Mouse (Mus musculus) T-cell, adult 2 months (primary cell): ENCODE data around the gene Timmdc1.

ENCODE experiments used
- DNase-seq: peaks from one replicate; pipeline ENCODE4 v3.0.0; 2022; ENCODE audit warnings: low spot score

Timmdc1 gene

GRCm38 (mm10) chr16:38463305-38463704, 59.2 kb downstream of the Timmdc1 start:
- no peak for DNase-seq

- DNase-seq: no peak
Measured at GRCm38 (mm10) chr16:38462161-38462560, 60.3 kb downstream of the Timmdc1 start.

- no peak for DNase-seq
Measured at GRCm38 (mm10) chr16:38461749-38462148, 60.7 kb downstream of the Timmdc1 start.

GRCm38 (mm10) chr16:38459990-38460389, 62.5 kb downstream of the Timmdc1 start:
- no peak for DNase-seq

GRCm38 (mm10) chr16:38458600-38459280, 63.7 kb downstream of the Timmdc1 start:
- no peak for DNase-seq

- DNase-seq: no peak
Measured at GRCm38 (mm10) chr16:38456812-38457567, 65.5 kb downstream of the Timmdc1 start.

- no peak for DNase-seq
Measured at GRCm38 (mm10) chr16:38455511-38456418, 66.7 kb downstream of the Timmdc1 start, which contains the start of gene Cd80. Gene Cd80, plus strand, starts transcription at chr16:38455561.

- no peak for DNase-seq
Measured at GRCm38 (mm10) chr16:38454533-38455254, 67.8 kb downstream of the Timmdc1 start.

- no peak for DNase-seq
Measured at GRCm38 (mm10) chr16:38453952-38454351, 68.5 kb downstream of the Timmdc1 start.

GRCm38 (mm10) chr16:38453203-38453553, 69.3 kb downstream of the Timmdc1 start:
- no peak for DNase-seq

- peak; percentile 78 for DNase-seq
Measured at GRCm38 (mm10) chr16:38452442-38453202, 69.8 kb downstream of the Timmdc1 start, which contains the start of gene Adprh. Gene Adprh, minus strand, starts transcription at chr16:38452703.

GRCm38 (mm10) chr16:38451421-38452205, 70.8 kb downstream of the Timmdc1 start:
- DNase-seq: no peak

- no peak for DNase-seq
Measured at GRCm38 (mm10) chr16:38450707-38451106, 71.8 kb downstream of the Timmdc1 start.

GRCm38 (mm10) chr16:38448458-38448857, 74.0 kb downstream of the Timmdc1 start:
- no peak for DNase-seq
